Mouse (Mus musculus) midbrain, postnatal 0 days (tissue): ENCODE measurements around the gene Rangrf. TPM values are rescaled to one million over a fixed set of nuclear protein-coding genes. Genes with fewer than 3 reads are reported as not detected.
A peak's percentile ranks its signal among the peaks of the same experiment; 100 is the strongest.

Source experiments
- ATAC-seq: fragments of 200-750 bp; cut with Nextera tagmentation; 2 replicates; pipeline ENCODE4 v1.8.0; 2017; ENCODE audit warnings: moderate number of reproducible peaks, mild to moderate bottlenecking, moderate TSS enrichment, moderate library complexity; ENCODE audit not compliant: low FRiP score
- DNase-seq: peaks from one replicate; pipeline ENCODE4 v3.0.0-alpha.2; 2015; ENCODE audit warnings: low spot score
- H3K27ac ChIP-seq: fragments of 300-500 bp; sonication (generic); 2 replicates; pipeline ENCODE4 v1.5.1; 2014; ENCODE audit warnings: low read depth, mild to moderate bottlenecking, low read length, mixed read lengths
- H3K27me3 ChIP-seq: fragments of 300-500 bp; sonication (generic); 2 replicates; pipeline ENCODE4 v1.6.1; 2014; ENCODE audit warnings: low read length, control low read depth, mixed read lengths; ENCODE audit not compliant: insufficient read depth
- H3K36me3 ChIP-seq: fragments of 300-500 bp; sonication (generic); 2 replicates; pipeline ENCODE4 v1.6.1; 2014; ENCODE audit warnings: low read length, control low read depth, mixed read lengths; ENCODE audit not compliant: insufficient read depth
- H3K4me1 ChIP-seq: fragments of 300-500 bp; sonication (generic); 2 replicates; pipeline ENCODE4 v1.6.1; 2014; ENCODE audit warnings: mild to moderate bottlenecking, control low read depth, antibody characterized with exemption, low read length, mixed read lengths; ENCODE audit not compliant: insufficient read depth
- H3K4me2 ChIP-seq: fragments of 300-500 bp; sonication (generic); 2 replicates; pipeline ENCODE4 v1.6.1; 2014; ENCODE audit warnings: low read depth, mild to moderate bottlenecking, low read length, mixed read lengths; ENCODE audit not compliant: poor library complexity, severe bottlenecking
- H3K4me3 ChIP-seq: fragments of 300-500 bp; sonication (generic); 2 replicates; pipeline ENCODE4 v1.5.1; 2014; ENCODE audit warnings: low read depth, mild to moderate bottlenecking, low read length, moderate library complexity
- H3K9ac ChIP-seq: fragments of 300-500 bp; sonication (generic); replicated peaks from 2 replicates; pipeline ENCODE4 v1.6.1; 2014; ENCODE audit warnings: mild to moderate bottlenecking, low read length, moderate library complexity, mixed read lengths; ENCODE audit not compliant: poor library complexity, severe bottlenecking
- H3K9me3 ChIP-seq: fragments of 300-500 bp; sonication (generic); 2 replicates; pipeline ENCODE4 v1.6.1; 2016; ENCODE audit warnings: low read length, control low read depth
- CTCF ChIP-seq: IDR thresholded peaks from 2 replicates; pipeline ENCODE4 v1.5.1; 2016; ENCODE audit warnings: antibody characterized with exemption, mild to moderate bottlenecking
- WGBS: fragments of 180-500 bp; shearing (Covaris S2); extraction: QIAGEN DNeasy Blood & Tissue Kit; methylation state at CpG from one replicate; pipeline ENCODE4 v1.1.7; 2014; 5-methylcytosine and 5-hydroxymethylcytosine counted together
- polyA plus RNA-seq: library from polyadenylated mRNA; unstranded; fragments of >200 nt; fragmentation: Nextera tagmentation; extraction: Ambion mirVana; gene quantifications from 2 replicates; pipeline ENCODE4 v1.2.1, GENCODE M21; 2015
- total RNA-seq: library from RNA; depleted of rRNA; stranded (reverse); fragments of >200 nt; gene quantifications from 2 replicates; pipeline ENCODE4 v1.2.3, GENCODE M21; 2014

The Rangrf gene
- total and polyA plus RNA-seq, 2 experiments from 2014 or later = 18.9 to 25.0 TPM

DNA sequence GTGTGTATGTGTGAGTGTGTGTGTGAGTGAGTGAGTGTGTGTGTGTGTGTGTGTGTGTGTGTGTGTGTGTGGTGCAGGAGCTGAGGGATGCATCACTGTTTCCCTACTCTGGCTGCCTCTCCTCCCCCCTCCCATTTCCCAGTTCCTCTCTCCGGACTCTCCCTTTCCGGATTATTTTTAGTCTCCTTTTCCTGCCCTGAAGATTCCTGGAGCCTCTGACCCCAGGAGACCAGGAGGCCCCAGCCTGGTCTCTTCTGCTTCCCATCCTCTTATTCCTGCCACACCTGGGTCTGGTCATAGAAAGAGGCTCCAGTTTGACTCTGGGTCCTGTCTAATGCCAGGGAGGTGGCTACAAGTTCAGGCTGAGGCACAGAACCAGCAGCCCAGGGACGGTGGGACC lies 18.9 kb downstream of the Rangrf start:
- TF ChIP-seq CTCF = no peak
- H3K27me3 ChIP-seq = peaks cover 14% of the 10 kb centered on the region
- H3K9ac ChIP-seq = no peak overlapping the region
- H3K4me2 ChIP-seq = no peak overlapping the region
- H3K4me3 ChIP-seq = no peak overlapping the region
- no peak overlapping the region for H3K27ac ChIP-seq
- H3K36me3 ChIP-seq = no peaks in the 10 kb centered on the region
- DNase-seq (no peak), ATAC-seq (no peak)
- 62% methylated on average over 3 of the region's 3 CpGs for WGBS
- H3K9me3 ChIP-seq = no peaks in the 10 kb centered on the region
- peaks cover 5% of the 10 kb centered on the region; the same call in 1 of the 2 replicates for H3K4me1 ChIP-seq

GRCm38 (mm10) chr11:68955473-68955872 lies 19.5 kb downstream of the Rangrf start:
- peaks cover 14% of the 10 kb centered on the region for H3K27me3 ChIP-seq
- TF ChIP-seq CTCF = no peak
- no peak overlapping the region for H3K4me3 ChIP-seq
- WGBS = 76% methylated on average over 5 of the region's 5 CpGs
- peaks cover 5% of the 10 kb centered on the region; the same call in 1 of the 2 replicates for H3K4me1 ChIP-seq
- H3K36me3 ChIP-seq = no peaks in the 10 kb centered on the region
- no peak overlapping the region for H3K27ac ChIP-seq
- H3K9ac ChIP-seq = no peak overlapping the region
- H3K9me3 ChIP-seq = no peaks in the 10 kb centered on the region
- peak overlapping the region; percentile 48; the same call in 1 of the 2 replicates for H3K4me2 ChIP-seq
- no peak for DNase-seq
- ATAC-seq = no peak

DNA sequence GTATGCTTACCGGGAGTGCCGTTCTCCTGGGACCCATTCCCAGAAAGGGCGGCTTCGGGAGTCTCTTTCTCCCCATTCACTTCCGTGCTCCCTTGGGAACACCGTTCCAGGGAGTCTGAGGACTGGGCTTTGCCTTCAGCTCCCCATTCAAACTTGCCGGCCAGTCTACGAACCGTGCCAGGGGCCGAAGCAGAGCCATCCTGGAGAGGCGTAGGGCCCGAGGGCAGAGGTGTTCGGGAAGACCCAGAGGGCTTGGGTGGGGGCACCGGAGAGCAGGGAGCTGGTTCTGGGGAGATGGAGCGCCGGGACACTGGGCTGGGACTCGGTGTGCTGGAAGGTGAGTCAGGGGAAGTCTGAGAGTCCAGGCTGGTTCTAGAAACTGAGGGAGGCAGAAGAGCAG lies 20.6 kb downstream of the Rangrf start:
- Histone ChIP-seq H3K9ac (peak overlapping the region; percentile 48; the same call in 1 of the 2 replicates), H3K36me3 (no peaks in the 10 kb centered on the region), H3K4me1 (peaks cover 5% of the 10 kb centered on the region; the same call in 1 of the 2 replicates), H3K4me2 (peak overlapping the region; percentile 48), H3K4me3 (peak overlapping the region; percentile 28), H3K27ac (no peak overlapping the region), H3K9me3 (no peaks in the 10 kb centered on the region), H3K27me3 (peaks cover 14% of the 10 kb centered on the region)
- TF ChIP-seq CTCF = no peak
- no peak for DNase-seq
- 1% methylated on average over 17 of the region's 17 CpGs for WGBS
- no peak for ATAC-seq

DNA sequence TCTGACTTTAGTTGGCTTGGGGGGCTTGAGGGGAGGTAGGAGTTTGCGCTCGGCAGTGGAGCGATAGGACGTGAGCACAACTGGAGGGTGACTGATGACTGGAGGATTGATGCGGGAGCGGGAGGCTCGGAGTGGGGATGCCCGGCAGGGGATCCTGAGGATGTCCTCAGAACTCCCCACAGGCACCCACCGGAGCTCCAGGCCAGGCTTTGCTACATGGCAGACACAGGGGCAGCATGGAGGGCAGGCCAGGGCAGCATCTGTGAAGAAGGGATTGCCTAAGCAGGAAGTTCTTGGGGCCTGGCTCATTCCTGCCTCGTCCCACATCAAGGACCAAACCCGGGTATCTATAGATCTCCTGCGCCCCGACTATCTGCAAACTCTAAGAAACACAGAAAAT lies 21.1 kb downstream of the Rangrf start:
- Histone ChIP-seq H3K4me1 (peaks cover 5% of the 10 kb centered on the region; the same call in 1 of the 2 replicates), H3K36me3 (no peaks in the 10 kb centered on the region), H3K27me3 (peaks cover 14% of the 10 kb centered on the region), H3K9ac (no peak overlapping the region), H3K4me3 (no peak overlapping the region), H3K4me2 (peak overlapping the region; percentile 48), H3K9me3 (no peaks in the 10 kb centered on the region), H3K27ac (no peak overlapping the region)
- no peak for TF ChIP-seq CTCF
- 14% methylated on average over 13 of the region's 13 CpGs for WGBS
- ATAC-seq (no peak), DNase-seq (no peak)

DNA sequence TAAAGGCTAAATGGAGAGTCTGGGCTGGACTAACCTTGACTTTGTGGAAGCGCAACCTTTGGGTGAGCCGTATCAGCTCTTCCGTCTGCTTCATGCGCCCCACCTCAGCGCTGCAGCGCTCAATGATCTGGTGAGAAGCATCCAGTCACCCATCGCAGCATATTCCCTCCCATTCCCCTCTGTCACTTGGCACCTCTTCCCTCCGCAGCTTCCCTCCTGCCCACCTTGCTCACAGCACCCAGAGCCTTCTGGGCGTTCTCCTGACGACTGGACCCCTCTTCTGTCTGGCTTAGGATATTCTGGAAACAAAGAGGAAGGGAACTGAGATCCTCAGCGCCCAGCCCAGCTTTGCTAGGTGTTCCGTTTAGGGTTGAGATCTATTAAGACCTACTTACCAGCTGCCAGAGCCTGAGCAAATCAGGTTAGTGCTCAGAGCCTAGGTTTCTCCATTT lies 27.4 kb downstream of the Rangrf start:
- DNase-seq = peak; percentile 89
- no peaks in the 10 kb centered on the region for H3K27me3 ChIP-seq
- TF ChIP-seq CTCF = no peak
- peaks cover 4% of the 10 kb centered on the region; the same call in 1 of the 2 replicates for H3K4me1 ChIP-seq
- WGBS = 5% methylated on average over 12 of the region's 12 CpGs
- peak overlapping the region; percentile 69 for H3K9ac ChIP-seq
- H3K4me3 ChIP-seq = peak overlapping the region; percentile 41
- H3K27ac ChIP-seq = peak overlapping the region; percentile 89
- ATAC-seq = peak; percentile 87
- H3K9me3 ChIP-seq = no peaks in the 10 kb centered on the region
- peak overlapping the region; percentile 59 for H3K4me2 ChIP-seq
- peaks cover 3% of the 10 kb centered on the region; the same call in 1 of the 2 replicates for H3K36me3 ChIP-seq

DNA sequence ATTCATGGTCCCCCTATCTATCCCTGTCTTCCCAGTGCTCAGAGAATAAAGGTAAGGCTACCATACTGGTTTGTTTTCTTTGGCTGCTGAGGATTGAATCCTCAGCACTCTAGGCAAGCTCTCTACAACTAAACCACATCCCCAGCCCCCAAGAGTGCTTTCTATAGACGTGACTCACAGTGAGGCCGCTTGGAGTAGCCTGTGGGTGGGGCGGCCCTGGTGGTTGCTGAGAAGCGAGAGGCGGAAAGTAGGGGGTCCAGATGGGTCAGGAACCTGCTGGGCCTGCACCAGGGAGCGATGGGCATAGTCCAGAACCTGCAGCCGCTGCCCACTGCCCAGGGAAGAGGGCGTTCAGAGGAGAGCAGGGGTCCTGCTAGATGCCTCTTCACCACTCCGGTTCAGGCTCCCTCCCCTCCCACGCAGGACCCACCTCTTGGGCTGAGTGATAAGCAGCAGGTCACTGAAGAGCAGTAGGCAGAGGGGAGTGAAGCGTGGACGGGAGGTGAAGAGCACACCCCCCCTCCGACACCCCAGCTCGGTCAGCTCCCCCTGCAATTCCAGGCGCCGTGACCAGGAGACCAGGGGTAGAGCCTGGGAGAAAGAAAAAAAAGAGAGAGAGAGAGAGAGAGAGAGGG lies 28.1 kb downstream of the Rangrf start:
- H3K9me3 ChIP-seq = no peaks in the 10 kb centered on the region
- peak overlapping the region; percentile 41 for H3K4me3 ChIP-seq
- ATAC-seq (peak; percentile 81), DNase-seq (peak; percentile 24)
- peak overlapping the region; percentile 89 for H3K27ac ChIP-seq
- peaks cover 3% of the 10 kb centered on the region; the same call in 1 of the 2 replicates for H3K36me3 ChIP-seq
- peak overlapping the region; percentile 58 for H3K9ac ChIP-seq
- no peak for TF ChIP-seq CTCF
- H3K27me3 ChIP-seq = no peaks in the 10 kb centered on the region
- H3K4me1 ChIP-seq = peaks cover 4% of the 10 kb centered on the region; the same call in 1 of the 2 replicates
- WGBS = 8% methylated on average over 12 of the region's 16 CpGs
- H3K4me2 ChIP-seq = peak overlapping the region; percentile 59
